Mouse (Mus musculus): Measurements from ENCODE around the gene Mettl3.
A peak's percentile ranks its signal among the peaks of the same experiment; 100 is the strongest.

Gene Mettl3

GRCm38 (mm10) chr14:52325890-52326289, 21.0 kb upstream of the Mettl3 start:
- H3K4me3 ChIP-seq (replicated peaks; ENCODE audit: low read length): 0 out of 2 replicates have a peak overlapping the region, but pooled peaks have one; percentile 26
- H3K9me3 ChIP-seq (ENCODE audit: low read length): no peaks in the 10 kb centered on the region
- no peak for TF ChIP-seq POU5F1 (IDR thresholded peaks at IDR 0.05; ENCODE audit: borderline replicate concordance, low read length)
- no peak for TF ChIP-seq NANOG (IDR thresholded peaks at IDR 0.05; ENCODE audit: borderline replicate concordance, low read length)
- peak; percentile 44 for TF ChIP-seq CTCF (conservative IDR thresholded peaks at IDR 0.05; ENCODE audit: low read length)
- H3K4me1 ChIP-seq (replicated peaks; ENCODE audit: low read depth, low read length): peaks cover 54% of the 10 kb centered on the region
- no peaks in the 10 kb centered on the region for H3K36me3 ChIP-seq (ENCODE audit: insufficient read depth, low read length)
- peaks cover 39% of the 10 kb centered on the region for H3K27me3 ChIP-seq (ENCODE audit: insufficient read depth, low read length)

DNA sequence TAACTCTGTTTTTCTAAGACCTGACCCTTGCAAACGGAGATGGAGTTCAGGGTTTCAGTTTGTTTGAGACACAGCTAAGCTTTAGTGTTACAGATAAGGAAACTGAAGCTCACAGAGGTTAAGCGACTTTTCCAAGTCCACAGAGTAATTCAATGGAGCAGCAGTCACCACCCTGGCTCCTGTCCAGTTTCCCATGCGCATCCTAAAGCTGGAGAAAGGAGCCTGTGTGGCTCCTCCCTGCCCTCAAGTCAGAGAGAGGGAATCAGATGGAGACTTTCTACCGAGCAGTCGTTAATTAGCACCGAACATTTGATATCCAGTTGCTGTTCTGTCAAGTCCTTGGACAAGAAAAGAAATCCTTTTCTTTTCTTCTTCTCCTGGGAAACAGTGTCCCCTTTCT, 14.4 kb upstream of the Mettl3 start:
- peaks cover 26% of the 10 kb centered on the region for H3K27me3 ChIP-seq (ENCODE audit: insufficient read depth, low read length)
- peaks cover 31% of the 10 kb centered on the region for H3K4me1 ChIP-seq (replicated peaks; ENCODE audit: low read depth, low read length)
- no peaks in the 10 kb centered on the region for H3K36me3 ChIP-seq (ENCODE audit: insufficient read depth, low read length)
- no peak overlapping the region for H3K4me3 ChIP-seq (replicated peaks; ENCODE audit: low read length)
- TF ChIP-seq POU5F1 (IDR thresholded peaks at IDR 0.05; ENCODE audit: borderline replicate concordance, low read length): no peak
- no peak for TF ChIP-seq CTCF (conservative IDR thresholded peaks at IDR 0.05; ENCODE audit: low read length)
- no peak for TF ChIP-seq NANOG (IDR thresholded peaks at IDR 0.05; ENCODE audit: borderline replicate concordance, low read length)
- H3K9me3 ChIP-seq (ENCODE audit: low read length): no peaks in the 10 kb centered on the region

GRCm38 (mm10) chr14:52316441-52317225, 11.7 kb upstream of the Mettl3 start:
- no peak for TF ChIP-seq CTCF (conservative IDR thresholded peaks at IDR 0.05; ENCODE audit: low read length)
- Histone ChIP-seq H3K36me3 (ENCODE audit: insufficient read depth, low read length) (peaks cover 6% of the 10 kb centered on the region; the same call in 1 of the 2 replicates), H3K27me3 (ENCODE audit: insufficient read depth, low read length) (peaks cover 45% of the 10 kb centered on the region), H3K4me1 (replicated peaks; ENCODE audit: low read depth, low read length) (peaks cover 49% of the 10 kb centered on the region), H3K4me3 (replicated peaks; ENCODE audit: low read length) (peak overlapping the region; percentile 90), H3K9me3 (ENCODE audit: low read length) (no peaks in the 10 kb centered on the region)

- Histone ChIP-seq H3K9me3 (ENCODE audit: low read length) (no peaks in the 10 kb centered on the region), H3K4me1 (replicated peaks; ENCODE audit: low read depth, low read length) (peaks cover 49% of the 10 kb centered on the region)
Measured at GRCm38 (mm10) chr14:52315792-52316440, 11.0 kb upstream of the Mettl3 start.

DNA sequence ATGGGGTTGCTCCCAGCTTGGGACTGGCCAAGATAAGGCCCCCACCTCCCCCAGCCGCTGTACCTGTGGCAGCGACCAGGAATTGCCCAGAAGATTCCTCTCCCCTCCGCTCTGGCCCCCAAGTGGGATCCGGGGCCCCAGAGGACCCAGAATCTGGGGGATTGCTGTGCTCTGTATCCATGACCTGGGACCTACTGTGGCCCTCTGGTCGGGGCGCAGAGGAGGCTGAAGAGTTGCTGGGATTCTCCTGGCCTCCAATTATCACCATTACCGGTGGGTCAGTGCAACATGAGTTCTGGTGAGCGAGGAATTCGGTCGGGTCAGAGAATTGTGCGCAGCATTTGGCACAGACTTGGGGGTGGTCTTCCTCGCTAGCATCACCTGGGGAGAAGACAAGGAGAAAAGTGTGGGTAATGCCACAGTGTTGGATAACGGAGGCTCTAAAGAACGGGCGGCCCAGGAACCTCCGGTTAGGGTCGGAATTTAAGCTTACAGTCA, 10.4 kb upstream of the Mettl3 start:
- peaks cover 6% of the 10 kb centered on the region; the same call in 1 of the 2 replicates for H3K36me3 ChIP-seq (ENCODE audit: insufficient read depth, low read length)
- peaks cover 49% of the 10 kb centered on the region for H3K27me3 ChIP-seq (ENCODE audit: insufficient read depth, low read length)
- peak overlapping the region; percentile 90 for H3K4me3 ChIP-seq (replicated peaks; ENCODE audit: low read length)
- peaks cover 49% of the 10 kb centered on the region for H3K4me1 ChIP-seq (replicated peaks; ENCODE audit: low read depth, low read length)
- TF ChIP-seq CTCF (conservative IDR thresholded peaks at IDR 0.05; ENCODE audit: low read length): no peak
- no peak for TF ChIP-seq NANOG (IDR thresholded peaks at IDR 0.05; ENCODE audit: borderline replicate concordance, low read length)
- no peaks in the 10 kb centered on the region for H3K9me3 ChIP-seq (ENCODE audit: low read length)

More at GRCm38 (mm10) chr14:52315792-52316440, 11.0 kb upstream of the Mettl3 start:
- H3K4me3 ChIP-seq (replicated peaks; ENCODE audit: low read length): peak overlapping the region; percentile 90
- peaks cover 49% of the 10 kb centered on the region for H3K27me3 ChIP-seq (ENCODE audit: insufficient read depth, low read length)
- no peak for TF ChIP-seq NANOG (IDR thresholded peaks at IDR 0.05; ENCODE audit: borderline replicate concordance, low read length)
- TF ChIP-seq POU5F1 (IDR thresholded peaks at IDR 0.05; ENCODE audit: borderline replicate concordance, low read length): no peak
- TF ChIP-seq CTCF (conservative IDR thresholded peaks at IDR 0.05; ENCODE audit: low read length): no peak
- peaks cover 6% of the 10 kb centered on the region; the same call in 1 of the 2 replicates for H3K36me3 ChIP-seq (ENCODE audit: insufficient read depth, low read length)

DNA sequence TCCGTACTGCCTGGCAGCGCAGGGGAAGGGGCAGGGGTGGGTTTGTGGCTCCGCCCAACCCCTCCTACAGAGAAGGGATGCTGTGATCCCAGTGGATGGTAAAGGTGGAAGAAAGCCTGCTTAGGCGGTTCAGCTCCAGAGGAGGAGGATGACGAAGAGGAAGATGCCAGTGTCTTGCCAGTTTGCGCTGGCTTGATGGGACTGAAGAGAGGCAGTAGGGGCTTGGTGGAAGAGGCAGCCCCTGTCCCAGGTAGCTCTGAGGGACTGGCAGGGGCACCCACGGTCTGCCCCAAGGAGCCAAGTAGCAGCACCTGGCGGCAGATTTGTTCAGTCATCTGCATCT, 9.9 kb upstream of the Mettl3 start:
- Histone ChIP-seq H3K27me3 (ENCODE audit: insufficient read depth, low read length) (peaks cover 47% of the 10 kb centered on the region), H3K36me3 (ENCODE audit: insufficient read depth, low read length) (peaks cover 6% of the 10 kb centered on the region; the same call in 1 of the 2 replicates), H3K4me1 (replicated peaks; ENCODE audit: low read depth, low read length) (peaks cover 49% of the 10 kb centered on the region), H3K9me3 (ENCODE audit: low read length) (no peaks in the 10 kb centered on the region), H3K4me3 (replicated peaks; ENCODE audit: low read length) (peak overlapping the region; percentile 90)
- TF ChIP-seq POU5F1 (IDR thresholded peaks at IDR 0.05; ENCODE audit: borderline replicate concordance, low read length): no peak
- TF ChIP-seq CTCF (conservative IDR thresholded peaks at IDR 0.05; ENCODE audit: low read length): no peak
- no peak for TF ChIP-seq NANOG (IDR thresholded peaks at IDR 0.05; ENCODE audit: borderline replicate concordance, low read length)

DNA sequence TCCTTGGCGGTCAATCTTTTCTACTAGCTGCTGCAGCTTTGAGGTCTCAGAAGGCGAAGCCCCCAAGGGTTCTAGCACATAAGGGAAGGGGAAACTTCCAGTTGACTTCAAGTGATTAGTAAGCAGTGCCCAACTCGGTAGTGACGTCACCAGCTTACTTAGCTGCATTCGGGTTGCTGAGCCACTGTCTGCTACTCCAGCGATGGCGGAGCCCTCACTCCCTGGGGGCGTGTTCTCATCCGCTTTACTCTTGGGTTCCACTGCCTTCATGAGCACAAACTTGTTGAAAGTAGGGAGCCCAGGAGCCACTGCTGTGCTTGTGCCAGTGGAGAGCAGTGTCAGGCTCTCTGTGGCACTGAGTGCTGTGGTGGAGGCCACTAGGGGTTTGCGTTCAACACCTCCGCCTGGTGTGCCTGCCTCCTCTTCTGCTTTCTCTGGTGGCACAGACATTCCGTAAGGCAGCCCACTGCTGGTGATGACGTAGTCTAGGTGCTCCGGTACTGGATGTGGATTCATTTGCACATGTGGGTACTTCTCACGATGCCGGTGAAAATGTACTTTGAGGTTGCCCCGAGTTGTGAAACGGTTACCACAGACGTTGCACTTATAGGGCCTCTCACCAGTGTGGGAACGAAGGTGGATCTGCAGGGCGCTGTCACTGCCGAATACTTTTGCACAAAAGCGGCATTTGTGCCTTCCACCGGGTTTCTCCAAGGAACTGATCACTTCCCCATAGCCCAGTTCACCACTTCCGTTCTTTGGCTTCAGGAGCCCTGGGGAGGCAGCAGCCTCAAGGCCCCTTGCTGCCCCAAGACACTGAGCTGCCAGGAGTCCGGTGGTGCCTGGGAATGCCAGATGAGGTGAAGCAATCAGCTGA, 9.2 kb upstream of the Mettl3 start:
- Histone ChIP-seq H3K27me3 (ENCODE audit: insufficient read depth, low read length) (peaks cover 47% of the 10 kb centered on the region), H3K36me3 (ENCODE audit: insufficient read depth, low read length) (peaks cover 6% of the 10 kb centered on the region; the same call in 1 of the 2 replicates), H3K4me3 (replicated peaks; ENCODE audit: low read length) (peak overlapping the region; percentile 90), H3K9me3 (ENCODE audit: low read length) (no peaks in the 10 kb centered on the region), H3K4me1 (replicated peaks; ENCODE audit: low read depth, low read length) (peaks cover 43% of the 10 kb centered on the region)
- TF ChIP-seq NANOG (IDR thresholded peaks at IDR 0.05; ENCODE audit: borderline replicate concordance, low read length): no peak

DNA sequence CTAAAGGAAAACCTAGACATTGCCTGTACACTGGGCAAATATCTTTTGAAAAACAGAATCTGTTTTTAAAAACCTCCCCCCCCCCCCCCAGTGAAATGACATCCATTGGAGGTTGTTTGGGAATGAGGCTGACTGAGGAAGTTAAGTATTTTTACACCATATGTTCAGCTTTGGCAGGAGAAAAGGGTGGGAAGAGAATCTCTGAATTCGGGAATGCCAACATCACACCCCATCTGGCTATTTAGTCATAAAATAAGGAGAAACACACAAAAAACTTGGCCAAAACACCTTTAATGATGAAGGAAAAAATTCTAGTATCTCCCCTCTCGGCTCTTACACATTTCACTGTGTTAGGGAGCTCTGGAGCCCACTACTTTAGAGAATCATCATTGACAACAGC, 6.0 kb upstream of the Mettl3 start:
- Histone ChIP-seq H3K4me3 (replicated peaks; ENCODE audit: low read length) (no peak overlapping the region), H3K27me3 (ENCODE audit: insufficient read depth, low read length) (peaks cover 47% of the 10 kb centered on the region), H3K4me1 (replicated peaks; ENCODE audit: low read depth, low read length) (peaks cover 45% of the 10 kb centered on the region), H3K9me3 (ENCODE audit: low read length) (no peaks in the 10 kb centered on the region), H3K36me3 (ENCODE audit: insufficient read depth, low read length) (peaks cover 6% of the 10 kb centered on the region; the same call in 1 of the 2 replicates)
- TF ChIP-seq NANOG (IDR thresholded peaks at IDR 0.05; ENCODE audit: borderline replicate concordance, low read length) (no peak), POU5F1 (IDR thresholded peaks at IDR 0.05; ENCODE audit: borderline replicate concordance, low read length) (no peak), CTCF (conservative IDR thresholded peaks at IDR 0.05; ENCODE audit: low read length) (no peak)

All from E14TG2a.4 (cell line).